Mouse (Mus musculus): Measurements from ENCODE around the gene Ipo8.

Gene Ipo8

GRCm38 (mm10) chr6:148756535-148756934 is 74.7 kb downstream of the Ipo8 start:
- no peak for DNase-seq

DNA sequence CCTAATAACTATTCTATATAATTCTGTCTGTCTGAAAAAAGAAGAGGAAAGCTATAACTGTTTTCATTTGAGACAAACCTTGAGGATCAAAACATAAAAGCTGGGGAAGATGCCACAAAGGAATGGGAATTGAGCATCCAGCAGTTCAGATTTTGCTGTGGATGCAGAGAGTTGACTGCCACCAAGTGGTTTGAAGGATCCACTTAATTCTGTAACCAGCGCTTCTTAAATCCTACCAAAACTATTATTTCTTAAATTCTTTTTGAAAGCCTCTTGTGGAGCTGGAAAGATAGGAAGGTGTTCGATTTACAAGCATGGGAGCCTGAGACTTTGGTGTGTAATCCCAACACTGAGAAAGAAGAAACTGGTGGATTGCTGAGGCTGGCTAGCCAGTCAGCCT is 79.9 kb downstream of the Ipo8 start:
- no peak for DNase-seq

- DNase-seq: no peak
Measured at GRCm38 (mm10) chr6:148750183-148750582, 81.1 kb downstream of the Ipo8 start.

GRCm38 (mm10) chr6:148740521-148741226 is 90.6 kb downstream of the Ipo8 start:
- no peak for DNase-seq

GRCm38 (mm10) chr6:148736390-148736789 is 94.9 kb downstream of the Ipo8 start:
- no peak for DNase-seq

- no peak for DNase-seq
Measured at GRCm38 (mm10) chr6:148734012-148734411, 97.3 kb downstream of the Ipo8 start.

DNA sequence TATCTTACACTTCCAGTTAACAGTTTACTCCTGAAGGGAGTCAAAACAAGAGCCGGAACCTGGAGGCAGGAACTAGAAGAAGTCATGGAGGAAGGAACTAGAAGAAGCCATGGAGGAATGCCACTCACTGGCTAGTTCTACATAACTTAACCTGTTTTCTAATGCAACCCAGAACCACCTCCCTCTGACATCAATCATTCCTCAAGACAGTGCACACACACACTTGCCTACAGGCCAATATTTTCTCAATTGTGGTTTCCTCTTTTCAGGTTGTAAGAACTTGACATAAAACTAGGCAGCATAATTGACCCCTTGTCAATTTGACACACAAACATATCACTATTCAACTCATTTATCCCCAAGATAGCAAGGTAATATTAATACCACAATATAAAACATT is 98.3 kb downstream of the Ipo8 start:
- DNase-seq: no peak

- no peak for DNase-seq
Measured at GRCm38 (mm10) chr6:148728571-148728970, 102.7 kb downstream of the Ipo8 start.

- DNase-seq: no peak
Measured at GRCm38 (mm10) chr6:148727871-148728524, 103.3 kb downstream of the Ipo8 start.

- no peak for DNase-seq
Measured at GRCm38 (mm10) chr6:148724453-148724852, 106.8 kb downstream of the Ipo8 start.
